Mouse (Mus musculus) embryonic facial prominence, embryonic 13.5 days (tissue): ENCODE data around the gene Slc34a2. TPM values are rescaled to one million over a fixed set of nuclear protein-coding genes. Genes with fewer than 3 reads are reported as not detected.

ENCODE experiments used
- ATAC-seq: fragments of 200-750 bp; cut with Nextera tagmentation; 2 replicates; pipeline ENCODE4 v1.8.0; 2017; ENCODE audit warnings: low read depth; ENCODE audit not compliant: insufficient number of reproducible peaks, insufficient read depth, low FRiP score, low TSS enrichment
- H3K27ac ChIP-seq: fragments of 300-500 bp; sonication (generic); 2 replicates; pipeline ENCODE4 v1.5.1; 2015; ENCODE audit warnings: moderate library complexity, mild to moderate bottlenecking, inconsistent platforms
- H3K27me3 ChIP-seq: fragments of 300-500 bp; sonication (generic); 2 replicates; pipeline ENCODE4 v1.6.1; 2015; ENCODE audit warnings: mild to moderate bottlenecking, inconsistent platforms
- H3K36me3 ChIP-seq: fragments of 300-500 bp; sonication (generic); 2 replicates; pipeline ENCODE4 v1.6.1; 2015; ENCODE audit warnings: mild to moderate bottlenecking, inconsistent platforms
- H3K4me1 ChIP-seq: fragments of 300-500 bp; sonication (generic); 2 replicates; pipeline ENCODE4 v1.6.1; 2015; ENCODE audit warnings: inconsistent platforms
- H3K4me2 ChIP-seq: fragments of 300-500 bp; sonication (generic); 2 replicates; pipeline ENCODE4 v1.6.1; 2015; ENCODE audit warnings: moderate library complexity, mild to moderate bottlenecking, inconsistent platforms
- H3K4me3 ChIP-seq: fragments of 300-500 bp; sonication (generic); 2 replicates; pipeline ENCODE4 v1.5.1; 2015; ENCODE audit warnings: mild to moderate bottlenecking, inconsistent platforms
- H3K9ac ChIP-seq: fragments of 300-500 bp; sonication (generic); 2 replicates; pipeline ENCODE4 v1.6.1; 2015; ENCODE audit warnings: mild to moderate bottlenecking, inconsistent platforms
- H3K9me3 ChIP-seq: fragments of 300-500 bp; sonication (generic); 2 replicates; pipeline ENCODE4 v1.6.1; 2016; ENCODE audit warnings: inconsistent platforms
- WGBS: fragments of 180-500 bp; shearing (Covaris S2); methylation state at CpG from one replicate; pipeline ENCODE4 v1.1.7; 2015; ENCODE audit warnings: mixed read lengths; 5-methylcytosine and 5-hydroxymethylcytosine counted together
- polyA plus RNA-seq: library from polyadenylated mRNA; unstranded; fragments of >200 nt; fragmentation: Nextera tagmentation; extraction: Ambion mirVana; gene quantifications from 2 replicates; pipeline ENCODE4 v1.2.1, GENCODE M21; 2015

Slc34a2 gene
- polyA plus RNA-seq, 1 experiment from 2014 or later = 0.14 TPM

DNA sequence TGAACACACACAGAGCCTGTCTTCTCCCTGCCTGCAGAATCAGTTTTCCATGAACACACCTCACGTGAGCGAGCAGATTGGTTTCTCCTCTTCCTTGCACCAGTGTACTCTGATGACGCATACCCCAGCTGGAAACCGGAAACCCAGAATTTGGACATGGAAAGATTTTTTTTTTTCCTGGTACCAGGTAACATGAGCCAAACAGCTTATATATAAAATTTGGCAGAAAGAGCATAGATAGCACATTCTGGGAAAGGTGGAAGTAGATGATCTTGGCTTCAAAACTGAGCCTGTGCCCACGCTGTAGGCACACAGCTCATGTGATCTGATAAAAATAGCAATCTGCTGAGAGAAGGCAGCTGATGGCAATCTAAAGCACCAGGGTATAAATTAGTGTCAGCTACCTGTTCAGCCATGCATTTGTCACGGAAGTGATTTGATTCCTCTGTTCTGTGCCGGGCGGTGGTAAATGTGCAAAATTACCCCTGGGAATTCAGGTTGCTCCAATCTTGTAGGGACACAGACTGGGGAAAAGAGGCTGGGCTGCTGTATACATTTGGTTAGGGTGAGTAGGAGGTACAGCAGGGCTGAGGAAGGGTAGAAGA lies 35.2 kb upstream of the Slc34a2 start:
- Histone ChIP-seq H3K27ac (no peak overlapping the region), H3K4me3 (no peak overlapping the region), H3K9ac (no peak overlapping the region), H3K4me2 (no peak overlapping the region), H3K4me1 (peaks cover 4% of the 10 kb centered on the region; the same call in 1 of the 2 replicates), H3K36me3 (no peaks in the 10 kb centered on the region), H3K9me3 (peaks cover 7% of the 10 kb centered on the region; the same call in 1 of the 2 replicates), H3K27me3 (no peaks in the 10 kb centered on the region)
- peak; percentile 46; the same call in 1 of the 2 replicates for ATAC-seq
- 42% methylated on average over 8 of the region's 8 CpGs for WGBS

DNA sequence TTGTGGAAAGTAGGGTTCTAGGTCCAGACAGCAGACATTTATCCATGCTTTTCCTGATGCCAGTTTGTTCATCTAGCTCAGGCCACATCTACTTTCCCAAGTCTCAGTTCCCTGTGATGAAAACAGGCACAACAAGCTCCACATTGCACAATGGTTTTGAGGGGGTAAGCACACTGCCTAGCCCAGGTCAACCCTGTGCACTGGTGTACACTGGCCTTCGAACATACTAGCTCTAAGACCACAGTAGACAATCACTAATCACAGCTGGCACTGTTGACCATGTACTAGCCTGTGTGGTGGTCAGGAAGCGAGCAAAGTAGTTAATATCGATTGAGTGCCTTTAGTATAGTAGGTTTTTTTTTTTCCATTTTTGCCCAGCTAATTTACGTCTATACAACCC lies 34.4 kb upstream of the Slc34a2 start:
- no peak overlapping the region for H3K27ac ChIP-seq
- H3K4me2 ChIP-seq = no peak overlapping the region
- peaks cover 7% of the 10 kb centered on the region; the same call in 1 of the 2 replicates for H3K9me3 ChIP-seq
- H3K4me3 ChIP-seq = no peak overlapping the region
- no peaks in the 10 kb centered on the region for H3K36me3 ChIP-seq
- WGBS = 79% methylated on average over 4 of the region's 4 CpGs
- H3K9ac ChIP-seq = no peak overlapping the region
- H3K27me3 ChIP-seq = no peaks in the 10 kb centered on the region
- H3K4me1 ChIP-seq = peaks cover 4% of the 10 kb centered on the region; the same call in 1 of the 2 replicates
- ATAC-seq = no peak

DNA sequence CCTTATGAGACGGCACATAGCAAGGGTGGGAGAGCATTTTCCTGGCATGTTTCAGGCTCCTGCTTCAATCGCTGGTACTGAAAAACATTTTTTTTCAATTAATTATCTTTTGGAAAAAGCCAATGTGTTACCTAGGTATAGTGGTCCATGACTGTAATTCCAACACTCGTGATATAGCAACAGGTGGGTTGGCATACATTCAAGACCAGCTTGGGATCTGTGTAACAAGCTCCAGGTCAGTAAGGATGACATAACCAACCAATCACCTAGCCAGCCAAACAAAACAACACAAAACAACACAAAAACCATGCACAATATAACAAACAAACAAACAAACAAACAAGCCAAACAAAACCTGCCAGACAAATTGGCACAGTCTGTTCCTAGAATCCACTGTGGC lies 33.9 kb upstream of the Slc34a2 start:
- H3K27ac ChIP-seq = no peak overlapping the region
- peaks cover 4% of the 10 kb centered on the region; the same call in 1 of the 2 replicates for H3K4me1 ChIP-seq
- H3K36me3 ChIP-seq = no peaks in the 10 kb centered on the region
- H3K27me3 ChIP-seq = no peaks in the 10 kb centered on the region
- 76% methylated on average over 3 of the region's 3 CpGs for WGBS
- no peak for ATAC-seq
- no peak overlapping the region for H3K9ac ChIP-seq
- peaks cover 7% of the 10 kb centered on the region; the same call in 1 of the 2 replicates for H3K9me3 ChIP-seq
- no peak overlapping the region for H3K4me3 ChIP-seq
- H3K4me2 ChIP-seq = no peak overlapping the region

DNA sequence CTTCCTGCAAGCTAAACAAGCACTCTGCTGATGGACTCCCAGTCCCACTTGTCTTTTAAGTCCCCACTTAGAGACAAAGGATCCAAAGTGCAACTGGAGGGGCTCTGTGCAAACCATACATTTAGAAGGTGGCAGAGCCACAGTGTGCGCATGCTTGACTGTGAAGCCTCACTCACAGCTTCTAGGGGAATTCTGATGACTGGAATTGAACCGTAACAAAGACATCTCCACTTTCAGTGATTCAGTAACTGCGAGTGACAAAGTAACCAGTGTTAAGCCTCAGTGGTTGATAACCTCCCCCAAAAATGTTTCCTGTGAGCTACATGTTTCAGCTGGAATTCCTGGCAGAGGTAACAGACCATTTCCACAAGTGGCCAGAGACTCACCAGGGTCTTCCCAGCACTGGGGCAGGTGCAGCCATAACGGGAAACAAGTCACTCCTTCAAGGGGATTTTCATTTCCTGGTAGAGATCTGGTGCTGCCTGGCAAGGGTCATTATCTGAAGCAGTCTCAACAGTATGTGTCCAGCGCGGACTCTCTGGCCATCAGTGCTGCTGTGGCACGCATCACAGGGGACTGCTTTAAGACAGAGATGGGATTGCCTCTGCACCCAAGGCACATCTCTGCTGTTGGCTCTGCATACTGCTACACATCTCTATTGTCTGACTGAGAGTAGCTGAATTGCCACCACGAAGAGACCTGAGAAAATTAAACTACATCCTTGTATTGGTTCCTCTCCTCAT lies 28.7 kb upstream of the Slc34a2 start:
- no peak for ATAC-seq
- WGBS = 81% methylated on average over 8 of the region's 8 CpGs

DNA sequence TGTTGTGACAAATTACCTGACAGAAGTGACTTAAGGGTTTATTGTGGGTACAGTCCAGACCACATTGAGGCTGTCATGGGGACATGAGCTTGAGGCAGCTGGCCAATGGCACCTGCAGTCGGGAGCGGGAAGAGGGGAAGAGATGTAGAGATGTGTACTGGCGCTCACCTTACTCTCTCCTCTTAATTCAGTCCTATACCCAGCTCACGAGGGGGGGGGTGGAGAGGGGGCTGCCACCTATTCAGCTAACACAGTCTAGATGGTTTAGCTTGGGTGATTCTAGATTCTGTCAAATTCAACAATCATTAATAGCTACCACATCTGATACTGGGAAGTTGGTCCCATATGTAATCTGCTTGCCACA lies 28.1 kb upstream of the Slc34a2 start:
- H3K36me3 ChIP-seq = no peaks in the 10 kb centered on the region

More for the DNA sequence above, 28.7 kb upstream of the Slc34a2 start:
- Histone ChIP-seq H3K27me3 (no peaks in the 10 kb centered on the region), H3K4me1 (peaks cover 12% of the 10 kb centered on the region), H3K9ac (no peak overlapping the region), H3K27ac (no peak overlapping the region), H3K36me3 (no peaks in the 10 kb centered on the region), H3K9me3 (peaks cover 7% of the 10 kb centered on the region; the same call in 1 of the 2 replicates), H3K4me2 (no peak overlapping the region), H3K4me3 (no peak overlapping the region)

DNA sequence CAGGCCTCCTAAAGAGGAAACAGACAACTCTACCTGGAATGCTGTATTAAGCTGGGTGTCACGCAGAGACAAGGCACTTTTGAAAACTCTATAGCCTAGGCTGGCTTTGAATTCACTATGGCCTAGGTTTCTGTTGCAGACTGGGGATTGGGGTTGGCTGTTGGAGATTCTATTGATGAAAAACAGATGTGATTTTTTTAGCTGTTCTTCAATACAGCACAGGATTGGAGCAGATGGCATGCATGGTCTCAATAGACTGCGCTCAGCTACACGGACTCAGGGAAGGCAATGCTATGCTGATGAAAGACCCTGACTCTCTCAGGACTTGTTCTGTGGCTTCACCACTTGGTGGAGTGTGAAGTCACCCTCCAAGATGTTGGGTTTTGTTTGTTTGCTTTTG lies 26.6 kb upstream of the Slc34a2 start:
- H3K27ac ChIP-seq = 0 out of 2 replicates have a peak overlapping the region, but pooled peaks have one; percentile 12
- whole genome bisulfite sequencing = 27% methylated on average over 3 of the region's 3 CpGs
- ATAC-seq = peak; percentile 64

More for the DNA sequence above, 28.1 kb upstream of the Slc34a2 start:
- no peaks in the 10 kb centered on the region; the same call in 1 of the 2 replicates for H3K27me3 ChIP-seq
- no peak for ATAC-seq
- no peak overlapping the region for H3K9ac ChIP-seq
- H3K4me1 ChIP-seq = peaks cover 12% of the 10 kb centered on the region
- no peak overlapping the region for H3K4me2 ChIP-seq
- no peak overlapping the region for H3K27ac ChIP-seq
- H3K4me3 ChIP-seq = no peak overlapping the region
- 69% methylated on average over 4 of the region's 4 CpGs for WGBS
- H3K9me3 ChIP-seq = peaks cover 7% of the 10 kb centered on the region; the same call in 1 of the 2 replicates

DNA sequence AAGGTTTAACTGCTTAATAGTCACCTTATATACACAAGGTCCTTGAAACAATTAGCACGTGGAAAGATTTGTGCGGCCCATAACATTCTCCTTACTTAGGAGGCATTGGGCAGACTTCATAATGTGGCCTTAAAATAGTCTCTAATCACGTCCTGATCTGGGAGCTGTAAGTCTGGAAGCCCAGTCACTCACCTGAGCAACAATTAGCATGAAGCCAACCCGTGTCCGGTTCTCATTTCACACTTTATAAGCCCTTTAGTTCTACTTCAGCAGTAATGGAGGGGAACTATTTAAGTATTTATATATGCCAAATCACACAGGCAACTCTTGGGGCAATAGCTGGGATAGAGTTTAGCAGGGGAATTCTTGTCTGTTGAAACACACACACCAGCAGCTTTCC lies 21.3 kb upstream of the Slc34a2 start:
- WGBS = 57% methylated on average over 5 of the region's 5 CpGs

More for the DNA sequence above, 26.6 kb upstream of the Slc34a2 start:
- H3K9ac ChIP-seq = no peak overlapping the region
- no peak overlapping the region for H3K4me2 ChIP-seq
- no peaks in the 10 kb centered on the region for H3K36me3 ChIP-seq
- no peaks in the 10 kb centered on the region; the same call in 1 of the 2 replicates for H3K27me3 ChIP-seq
- H3K4me3 ChIP-seq = no peak overlapping the region
- H3K4me1 ChIP-seq = peaks cover 12% of the 10 kb centered on the region
- H3K9me3 ChIP-seq = no peaks in the 10 kb centered on the region

DNA sequence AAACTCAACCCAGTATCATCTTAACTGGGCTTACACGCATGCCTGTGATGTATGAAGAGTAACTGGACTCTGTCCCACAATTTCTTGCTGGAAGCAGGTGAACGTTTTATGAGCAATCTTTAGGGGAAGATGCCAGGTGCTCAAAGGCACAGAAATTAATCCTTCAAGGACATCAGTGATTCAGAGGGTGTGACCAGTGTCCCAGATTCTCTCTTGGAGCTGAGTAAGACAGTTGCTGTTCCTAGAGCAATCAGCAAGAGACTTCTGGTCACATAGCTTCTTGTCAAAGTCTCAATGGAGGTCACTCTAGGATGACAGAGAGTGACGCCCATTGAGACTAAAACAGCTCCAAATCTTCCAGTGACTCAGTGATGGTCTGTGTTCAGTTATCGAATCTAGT lies 19.6 kb upstream of the Slc34a2 start:
- no peak for ATAC-seq
- Histone ChIP-seq H3K27me3 (no peaks in the 10 kb centered on the region; the same call in 1 of the 2 replicates), H3K4me3 (no peak overlapping the region), H3K36me3 (no peaks in the 10 kb centered on the region), H3K4me2 (no peak overlapping the region), H3K4me1 (no peaks in the 10 kb centered on the region), H3K9me3 (no peaks in the 10 kb centered on the region), H3K9ac (no peak overlapping the region), H3K27ac (no peak overlapping the region)
- WGBS = 86% methylated on average over 4 of the region's 4 CpGs

More for the DNA sequence above, 21.3 kb upstream of the Slc34a2 start:
- Histone ChIP-seq H3K9ac (no peak overlapping the region), H3K4me3 (no peak overlapping the region), H3K27ac (no peak overlapping the region), H3K36me3 (no peaks in the 10 kb centered on the region), H3K9me3 (no peaks in the 10 kb centered on the region), H3K4me2 (no peak overlapping the region), H3K27me3 (no peaks in the 10 kb centered on the region; the same call in 1 of the 2 replicates), H3K4me1 (peaks cover 2% of the 10 kb centered on the region)
- ATAC-seq = no peak

DNA sequence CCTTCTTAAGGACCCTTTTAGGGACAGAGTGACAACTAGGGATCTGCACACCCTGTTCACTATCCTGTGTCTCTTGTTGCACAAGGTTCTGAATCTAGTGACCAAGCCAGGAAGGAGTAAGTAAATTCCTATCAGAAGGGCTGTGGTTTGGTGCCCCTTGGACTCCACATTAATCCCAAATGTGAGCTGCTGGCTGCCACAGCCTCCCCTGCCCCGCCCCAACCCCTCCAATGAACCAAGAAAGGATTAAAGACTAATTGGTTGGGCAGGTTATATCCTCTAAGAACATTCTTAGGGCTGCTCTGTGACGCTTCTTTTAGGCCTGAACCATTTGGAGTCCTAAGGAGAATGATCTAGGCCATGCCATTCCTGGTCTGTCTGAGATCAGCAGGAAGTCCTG lies 14.4 kb upstream of the Slc34a2 start:
- H3K4me3 ChIP-seq = no peak overlapping the region
- H3K4me2 ChIP-seq = no peak overlapping the region
- 48% methylated on average over 2 of the region's 2 CpGs for WGBS
- no peaks in the 10 kb centered on the region for H3K9me3 ChIP-seq
- H3K36me3 ChIP-seq = no peaks in the 10 kb centered on the region
- no peak overlapping the region for H3K9ac ChIP-seq
- ATAC-seq = no peak
- no peaks in the 10 kb centered on the region for H3K4me1 ChIP-seq
- no peak overlapping the region for H3K27ac ChIP-seq
- H3K27me3 ChIP-seq = no peaks in the 10 kb centered on the region

DNA sequence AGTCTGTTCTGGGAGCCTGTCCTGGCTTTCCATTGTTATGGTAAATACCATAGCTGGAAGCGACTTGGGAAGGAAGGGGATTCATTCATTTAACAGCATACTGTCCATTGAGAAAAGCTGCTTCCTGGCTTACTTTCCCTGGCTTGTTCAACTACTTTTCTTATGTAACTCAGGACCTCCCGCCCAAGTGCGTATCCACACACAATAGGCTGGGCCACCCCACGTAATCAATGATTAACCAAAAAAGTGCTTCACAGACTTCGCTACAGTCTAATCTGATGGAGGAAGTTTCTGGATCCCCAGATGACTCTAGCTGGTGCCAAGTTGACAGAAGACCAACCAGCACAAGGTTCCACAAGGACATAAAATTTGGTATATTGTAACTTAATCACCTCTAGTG lies 14.0 kb upstream of the Slc34a2 start:
- Histone ChIP-seq H3K9ac (no peak overlapping the region), H3K27ac (no peak overlapping the region), H3K36me3 (no peaks in the 10 kb centered on the region), H3K27me3 (no peaks in the 10 kb centered on the region), H3K4me3 (no peak overlapping the region), H3K9me3 (no peaks in the 10 kb centered on the region), H3K4me2 (no peak overlapping the region), H3K4me1 (no peaks in the 10 kb centered on the region)
- ATAC-seq = no peak
- WGBS = 69% methylated on average over 5 of the region's 5 CpGs

DNA sequence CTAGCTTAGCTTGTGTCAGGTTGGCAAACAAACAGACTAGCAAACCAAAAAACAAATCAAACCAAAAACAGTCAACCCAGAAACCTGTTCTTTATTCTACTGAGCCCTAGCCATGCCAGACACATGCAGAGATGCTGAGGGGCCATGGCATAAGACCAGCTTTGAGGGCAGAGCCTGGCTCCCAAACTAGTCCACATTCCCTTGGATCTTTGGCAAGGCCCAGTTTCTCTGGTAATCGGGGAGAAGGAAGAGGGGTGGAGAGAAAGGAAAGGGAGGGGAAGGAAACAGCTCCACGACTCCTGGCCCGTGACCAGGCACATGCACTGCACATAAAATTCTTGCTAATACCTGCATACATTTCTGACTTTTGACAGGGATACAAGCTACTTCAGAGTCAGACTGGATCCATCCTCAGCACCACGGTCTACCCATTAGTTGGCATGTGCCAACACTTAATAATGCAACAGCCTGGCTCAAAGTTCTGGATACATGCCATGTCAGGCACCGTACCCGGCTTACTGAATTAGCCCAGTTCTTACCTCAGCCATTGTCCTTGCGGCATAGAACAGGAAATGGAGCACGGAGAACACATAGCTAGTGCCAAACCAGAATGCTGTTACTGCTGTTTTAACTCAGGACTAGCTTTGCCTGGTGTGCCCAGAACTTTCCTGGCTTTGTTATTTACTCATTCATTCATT lies 12.5 kb upstream of the Slc34a2 start:
- Histone ChIP-seq H3K4me2 (no peak overlapping the region), H3K27ac (no peak overlapping the region), H3K9me3 (no peaks in the 10 kb centered on the region), H3K36me3 (no peaks in the 10 kb centered on the region), H3K4me3 (no peak overlapping the region), H3K4me1 (no peaks in the 10 kb centered on the region), H3K9ac (no peak overlapping the region), H3K27me3 (no peaks in the 10 kb centered on the region)
- ATAC-seq = no peak
- WGBS = 94% methylated on average over 8 of the region's 8 CpGs
